Mouse (Mus musculus) myocyte (in vitro differentiated cells): ENCODE measurements around the gene Cmya5.

Experiments used
- CEBPB ChIP-seq: IDR thresholded peaks from 2 replicates; pipeline ENCODE4 v1.6.1; 2011; ENCODE audit warnings: mild to moderate bottlenecking, moderate library complexity; ENCODE audit not compliant: poor library complexity, insufficient read depth, severe bottlenecking
- E2F4 ChIP-seq: IDR thresholded peaks from one replicate; pipeline ENCODE4 v1.6.1; 2011; ENCODE audit warnings: mild to moderate bottlenecking, control low read depth, moderate library complexity; ENCODE audit not compliant: insufficient read depth
- MAX ChIP-seq: IDR thresholded peaks from one replicate; pipeline ENCODE4 v1.6.1; 2011; ENCODE audit warnings: low read depth, mild to moderate bottlenecking, control low read depth
- MYOD1 ChIP-seq, 3 experiments: IDR thresholded peaks; one replicate each; pipeline ENCODE4 v1.6.1; 2011; ENCODE audit warnings: control low read depth in 2 of 3, low read depth in 2 of 3, mild to moderate bottlenecking in 2 of 3, moderate library complexity in 1 of 3; ENCODE audit not compliant: insufficient read length in 2 of 3, control insufficient read depth in 1 of 3
- MYOG ChIP-seq, 3 experiments: IDR thresholded peaks; one replicate each; pipeline ENCODE4 v1.6.1; 2011; ENCODE audit warnings: control low read depth in 2 of 3, low read depth in 2 of 3, mild to moderate bottlenecking in 2 of 3; ENCODE audit not compliant: insufficient read length in 2 of 3, control insufficient read depth in 1 of 3, insufficient read depth in 1 of 3
- POLR2A ChIP-seq: IDR thresholded peaks from one replicate; pipeline ENCODE4 v1.6.1; 2011; ENCODE audit warnings: low read depth, mild to moderate bottlenecking, control low read depth, moderate library complexity; ENCODE audit not compliant: insufficient read length
- SRF ChIP-seq: IDR thresholded peaks from one replicate; pipeline ENCODE4 v1.6.1; 2011; ENCODE audit warnings: low read depth; ENCODE audit not compliant: control insufficient read depth, insufficient read length
- TCF12 ChIP-seq: IDR thresholded peaks from one replicate; pipeline ENCODE4 v1.6.1; 2011; ENCODE audit warnings: mild to moderate bottlenecking, control low read depth; ENCODE audit not compliant: poor library complexity, insufficient read depth, severe bottlenecking
- TCF3 ChIP-seq: IDR thresholded peaks from one replicate; pipeline ENCODE4 v1.6.1; 2011; ENCODE audit warnings: low read depth, control low read depth; ENCODE audit not compliant: insufficient read length
- USF1 ChIP-seq: IDR thresholded peaks from one replicate; pipeline ENCODE4 v1.6.1; 2011; ENCODE audit warnings: low read depth, mild to moderate bottlenecking, control low read depth, moderate library complexity

DNA sequence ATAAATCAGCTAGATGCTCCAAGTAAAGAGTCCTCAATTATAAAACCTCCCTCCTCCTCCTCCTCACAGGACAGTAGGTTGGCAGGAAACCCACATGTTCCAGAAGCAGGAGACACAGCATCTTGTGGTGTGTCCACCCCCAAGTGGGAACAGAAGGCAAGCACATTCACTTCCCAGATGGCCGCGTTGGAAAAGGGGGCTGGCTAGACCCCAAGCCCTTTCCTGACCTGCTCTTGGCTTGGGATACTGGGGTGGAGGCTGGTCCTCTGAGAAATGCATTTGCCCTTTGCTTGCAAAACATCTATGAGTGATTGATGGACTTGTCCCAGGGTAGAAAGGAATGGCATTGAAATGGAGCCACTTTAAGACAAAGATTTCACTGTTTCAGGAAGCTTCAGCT, 142.1 kb downstream of the Cmya5 start:
- TF ChIP-seq E2F4 = no peak
- no peak for TF ChIP-seq POLR2A
- no peak for TF ChIP-seq MYOD1 (IDR thresholded peaks at IDR 0.05; ENCODE audit: control insufficient read depth in 1 of 3, insufficient read length in 2 of 3, low read depth in 2 of 3)
- TF ChIP-seq CEBPB = no peak
- TF ChIP-seq USF1 = no peak
- no peak for TF ChIP-seq MYOG (IDR thresholded peaks at IDR 0.05; ENCODE audit: control insufficient read depth in 1 of 3, insufficient read depth in 1 of 3, insufficient read length in 2 of 3, low read depth in 2 of 3)
- no peak for TF ChIP-seq MAX
- no peak for TF ChIP-seq TCF3
- no peak for TF ChIP-seq SRF
- no peak for TF ChIP-seq TCF12
